Mouse (Mus musculus) stomach, embryonic 16.5 days (tissue): ENCODE data around the gene Sorcs2. TPM values are rescaled to one million over a fixed set of nuclear protein-coding genes. Genes with fewer than 3 reads are reported as not detected.
A peak's percentile ranks its signal among the peaks of the same experiment; 100 is the strongest.

Experiments used
- ATAC-seq: fragments of 200-750 bp; cut with Nextera tagmentation; 2 replicates; pipeline ENCODE4 v1.8.0; 2017; ENCODE audit warnings: moderate number of reproducible peaks, moderate TSS enrichment; ENCODE audit not compliant: insufficient read depth, low FRiP score
- H3K27ac ChIP-seq: fragments of 300-500 bp; sonication (generic); 2 replicates; pipeline ENCODE4 v1.5.1; 2014; ENCODE audit warnings: low read length
- H3K27me3 ChIP-seq: fragments of 300-500 bp; sonication (generic); 2 replicates; pipeline ENCODE4 v1.6.1; 2014; ENCODE audit warnings: low read length, control low read depth, mixed read lengths; ENCODE audit not compliant: control insufficient read depth, insufficient read depth
- H3K36me3 ChIP-seq: fragments of 300-500 bp; sonication (generic); 2 replicates; pipeline ENCODE4 v1.6.1; 2014; ENCODE audit warnings: low read length; ENCODE audit not compliant: control insufficient read depth, insufficient read depth
- H3K4me1 ChIP-seq: fragments of 300-500 bp; sonication (generic); 2 replicates; pipeline ENCODE4 v1.6.1; 2014; ENCODE audit warnings: low read length, control low read depth, mixed read lengths; ENCODE audit not compliant: control insufficient read depth, insufficient read depth
- H3K4me2 ChIP-seq: fragments of 300-500 bp; sonication (generic); 2 replicates; pipeline ENCODE4 v1.6.1; 2014; ENCODE audit warnings: low read depth, low read length, mixed read lengths
- H3K4me3 ChIP-seq: fragments of 300-500 bp; sonication (generic); replicated peaks from 2 replicates; pipeline ENCODE4 v1.5.1; 2014; ENCODE audit warnings: mild to moderate bottlenecking, low read length
- H3K9ac ChIP-seq: fragments of 300-500 bp; sonication (generic); 2 replicates; pipeline ENCODE4 v1.6.1; 2014; ENCODE audit warnings: low read length
- H3K9me3 ChIP-seq: fragments of 300-500 bp; sonication (generic); replicated peaks from 2 replicates; pipeline ENCODE4 v1.6.1; 2016; ENCODE audit warnings: low read length, control low read depth; ENCODE audit not compliant: control insufficient read depth
- WGBS: fragments of 180-500 bp; shearing (Covaris S2); extraction: QIAGEN DNeasy Blood & Tissue Kit; methylation state at CpG from one replicate; pipeline ENCODE4 v1.1.7; 2014; 5-methylcytosine and 5-hydroxymethylcytosine counted together
- polyA plus RNA-seq: library from polyadenylated mRNA; unstranded; fragments of >200 nt; fragmentation: Nextera tagmentation; extraction: Ambion mirVana; gene quantifications from 2 replicates; pipeline ENCODE4 v1.2.1, GENCODE M21; 2015

The Sorcs2 gene
- polyA plus RNA-seq, 1 experiment from 2014 or later, result 11.8 TPM

GRCm38 (mm10) chr5:36165424-36166302, 232.3 kb downstream of the Sorcs2 start:
- Histone ChIP-seq H3K27me3 (no peaks in the 10 kb centered on the region), H3K9me3 (no peaks in the 10 kb centered on the region), H3K4me1 (no peaks in the 10 kb centered on the region), H3K27ac (no peak overlapping the region), H3K4me3 (no peak overlapping the region), H3K36me3 (no peaks in the 10 kb centered on the region), H3K9ac (no peak overlapping the region), H3K4me2 (no peak overlapping the region)
- WGBS, result 82% methylated on average over 21 of the region's 21 CpGs
- no peak for ATAC-seq

DNA sequence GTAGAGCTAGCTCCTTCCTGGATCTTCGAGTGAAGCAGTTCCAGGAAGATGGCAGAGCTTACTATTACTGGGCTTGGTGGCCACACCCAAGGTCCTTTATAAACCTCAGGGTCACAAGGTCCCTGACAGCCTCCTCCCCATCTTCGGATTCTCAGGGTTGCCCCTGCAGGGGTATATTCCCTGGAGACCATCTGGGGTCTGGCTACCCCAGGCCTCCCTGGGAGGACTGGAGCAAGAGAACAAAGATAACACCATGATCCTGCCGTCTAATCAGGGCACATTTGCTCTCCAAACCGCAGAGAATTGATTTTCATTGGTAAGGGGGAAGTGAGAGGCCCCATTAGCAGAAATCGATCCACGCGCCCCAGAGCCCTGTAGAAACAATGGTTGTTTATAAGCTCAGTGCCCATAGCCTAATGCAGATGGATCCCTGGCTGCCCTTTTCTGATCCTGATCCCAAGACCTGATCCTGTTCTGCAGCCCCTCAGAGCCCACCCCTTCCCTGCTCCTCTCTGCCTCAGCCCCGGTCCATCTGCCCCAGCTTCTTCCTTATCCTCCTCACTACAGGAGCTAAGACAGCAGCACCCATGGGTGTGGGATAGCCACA, 243.0 kb downstream of the Sorcs2 start:
- Histone ChIP-seq H3K36me3 (no peaks in the 10 kb centered on the region), H3K27ac (no peak overlapping the region), H3K27me3 (no peaks in the 10 kb centered on the region), H3K4me1 (0 out of 2 replicates have a peak, but pooled peaks cover 2% of the 10 kb centered on the region), H3K9ac (no peak overlapping the region; the same call in 1 of the 2 replicates), H3K4me3 (no peak overlapping the region), H3K4me2 (no peak overlapping the region), H3K9me3 (no peaks in the 10 kb centered on the region)
- ATAC-seq, result 0 out of 2 replicates have a peak, but pooled peaks have one; percentile 4
- 37% methylated on average over 8 of the region's 8 CpGs for WGBS

GRCm38 (mm10) chr5:36153261-36153660, 244.7 kb downstream of the Sorcs2 start:
- H3K9me3 ChIP-seq, result no peaks in the 10 kb centered on the region
- 74% methylated on average over 2 of the region's 2 CpGs for WGBS
- H3K27ac ChIP-seq, result no peak overlapping the region
- no peak overlapping the region for H3K4me3 ChIP-seq
- no peak overlapping the region for H3K4me2 ChIP-seq
- H3K4me1 ChIP-seq, result 0 out of 2 replicates have a peak, but pooled peaks cover 2% of the 10 kb centered on the region
- no peaks in the 10 kb centered on the region for H3K27me3 ChIP-seq
- no peaks in the 10 kb centered on the region for H3K36me3 ChIP-seq
- H3K9ac ChIP-seq, result no peak overlapping the region
- ATAC-seq, result no peak

DNA sequence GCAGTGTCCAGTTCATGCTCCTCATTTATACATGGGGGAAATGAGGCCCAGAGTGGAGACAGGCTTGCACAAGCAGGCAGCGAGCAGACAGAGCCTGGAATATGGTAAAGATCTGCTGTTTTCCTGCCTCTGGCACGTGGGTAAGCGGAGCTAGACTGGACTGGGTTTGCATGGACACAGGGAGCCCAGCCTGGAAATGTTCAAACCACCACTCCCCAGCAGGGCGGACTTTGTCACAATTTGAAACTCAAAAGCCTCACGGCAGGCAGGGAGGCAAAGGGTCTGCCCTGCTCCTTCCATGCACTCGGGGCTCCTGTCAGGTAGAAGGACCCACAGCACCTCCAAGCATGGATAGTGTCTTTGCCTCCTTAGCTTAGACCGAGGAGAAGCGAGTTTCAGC, 246.9 kb downstream of the Sorcs2 start:
- H3K9ac ChIP-seq, result no peak overlapping the region
- H3K4me1 ChIP-seq, result 0 out of 2 replicates have a peak, but pooled peaks cover 2% of the 10 kb centered on the region
- no peak overlapping the region for H3K4me2 ChIP-seq
- ATAC-seq, result no peak
- H3K27me3 ChIP-seq, result no peaks in the 10 kb centered on the region
- H3K9me3 ChIP-seq, result no peaks in the 10 kb centered on the region
- H3K4me3 ChIP-seq, result no peak overlapping the region
- H3K27ac ChIP-seq, result no peak overlapping the region
- no peaks in the 10 kb centered on the region for H3K36me3 ChIP-seq
- WGBS, result 75% methylated on average over 8 of the region's 8 CpGs

DNA sequence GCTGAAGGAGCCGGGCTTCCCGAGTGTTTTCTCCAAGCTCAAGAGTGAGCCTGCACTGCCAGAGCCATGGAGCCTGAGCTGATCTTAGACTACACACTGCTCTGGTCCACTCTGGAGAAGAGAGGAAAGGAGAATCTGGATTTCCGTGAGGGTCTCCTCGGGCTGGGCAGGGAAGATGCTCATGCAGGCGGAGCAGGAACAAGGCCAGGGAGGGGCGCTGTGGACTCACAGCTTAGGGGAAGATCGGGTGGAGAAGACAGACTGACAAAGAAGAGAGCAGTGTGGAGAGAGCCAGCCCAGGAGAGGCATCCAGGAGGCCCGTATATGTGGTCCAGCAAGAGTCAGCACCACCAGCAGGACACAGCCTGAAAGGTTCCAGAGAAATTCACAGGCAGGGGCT, 248.8 kb downstream of the Sorcs2 start:
- H3K27ac ChIP-seq, result no peak overlapping the region
- no peak for ATAC-seq
- no peaks in the 10 kb centered on the region for H3K36me3 ChIP-seq
- H3K4me3 ChIP-seq, result no peak overlapping the region
- no peak overlapping the region for H3K9ac ChIP-seq
- no peak overlapping the region for H3K4me2 ChIP-seq
- H3K9me3 ChIP-seq, result no peaks in the 10 kb centered on the region
- H3K4me1 ChIP-seq, result no peaks in the 10 kb centered on the region
- 64% methylated on average over 8 of the region's 8 CpGs for WGBS
- H3K27me3 ChIP-seq, result no peaks in the 10 kb centered on the region

GRCm38 (mm10) chr5:36146589-36146988, 251.3 kb downstream of the Sorcs2 start:
- H3K27me3 ChIP-seq, result no peaks in the 10 kb centered on the region
- no peak overlapping the region for H3K27ac ChIP-seq
- WGBS, result 92% methylated on average over 2 of the region's 2 CpGs
- no peaks in the 10 kb centered on the region for H3K9me3 ChIP-seq
- ATAC-seq, result no peak
- no peak overlapping the region for H3K9ac ChIP-seq
- no peaks in the 10 kb centered on the region for H3K36me3 ChIP-seq
- no peak overlapping the region for H3K4me3 ChIP-seq
- H3K4me1 ChIP-seq, result no peaks in the 10 kb centered on the region
- no peak overlapping the region for H3K4me2 ChIP-seq

DNA sequence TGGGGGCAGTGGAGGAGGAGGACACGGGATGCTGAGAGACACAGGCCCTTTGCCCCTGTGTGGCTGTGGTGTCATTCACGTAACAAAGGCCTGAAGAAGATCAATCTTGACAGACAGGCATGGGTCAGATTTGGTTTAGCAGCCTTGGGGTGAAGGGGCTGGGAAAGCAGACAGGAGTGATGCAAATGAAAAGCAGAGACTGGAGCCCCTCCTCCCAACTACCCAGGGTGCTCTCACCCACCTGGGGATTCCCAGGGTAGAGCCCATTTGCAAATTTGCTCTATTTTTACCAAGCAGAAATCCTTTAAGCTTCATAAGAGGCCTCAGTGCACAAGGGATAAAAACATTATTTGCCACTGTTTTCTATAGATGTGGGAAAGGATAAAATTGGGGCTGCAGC, 253.4 kb downstream of the Sorcs2 start:
- no peaks in the 10 kb centered on the region for H3K4me1 ChIP-seq
- WGBS, result 56% methylated on average over 2 of the region's 2 CpGs
- H3K4me3 ChIP-seq, result no peak overlapping the region
- H3K9me3 ChIP-seq, result no peaks in the 10 kb centered on the region
- ATAC-seq, result no peak
- no peak overlapping the region for H3K9ac ChIP-seq
- H3K36me3 ChIP-seq, result no peaks in the 10 kb centered on the region
- H3K27ac ChIP-seq, result no peak overlapping the region
- H3K4me2 ChIP-seq, result no peak overlapping the region
- H3K27me3 ChIP-seq, result no peaks in the 10 kb centered on the region

DNA sequence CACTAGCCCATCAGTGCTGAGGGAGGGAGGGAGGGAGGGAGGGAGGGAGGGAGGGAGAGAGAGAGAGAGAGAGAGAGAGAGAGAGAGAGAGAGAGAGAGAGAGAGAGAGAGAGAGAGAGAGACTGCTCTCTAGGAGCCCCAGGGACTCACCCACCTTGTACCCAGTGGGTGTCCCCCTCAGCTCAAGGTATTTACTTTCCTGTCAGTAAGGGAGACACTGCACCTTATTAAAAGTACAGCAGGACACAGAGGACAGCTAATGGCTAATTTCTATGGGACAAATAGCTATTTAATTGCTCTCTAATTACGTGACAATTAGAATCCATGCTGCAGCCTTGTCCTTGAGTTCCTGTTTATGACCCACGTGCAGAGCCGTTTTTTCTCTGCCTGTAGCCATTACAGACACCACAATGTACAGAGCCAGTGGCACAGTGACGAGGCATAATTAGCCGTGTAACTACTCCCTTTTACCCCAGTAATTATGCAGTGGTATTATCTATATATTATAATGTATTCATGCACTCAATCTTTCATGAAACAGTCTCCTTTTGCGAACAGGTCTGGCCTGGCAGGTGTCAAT, 256.2 kb downstream of the Sorcs2 start:
- ATAC-seq, result no peak
- no peak overlapping the region for H3K4me2 ChIP-seq
- WGBS, result 70% methylated on average over 6 of the region's 6 CpGs
- H3K4me3 ChIP-seq, result no peak overlapping the region
- no peak overlapping the region for H3K9ac ChIP-seq
- no peaks in the 10 kb centered on the region for H3K36me3 ChIP-seq
- no peak overlapping the region for H3K27ac ChIP-seq
- no peaks in the 10 kb centered on the region for H3K9me3 ChIP-seq
- no peaks in the 10 kb centered on the region for H3K27me3 ChIP-seq
- no peaks in the 10 kb centered on the region for H3K4me1 ChIP-seq

DNA sequence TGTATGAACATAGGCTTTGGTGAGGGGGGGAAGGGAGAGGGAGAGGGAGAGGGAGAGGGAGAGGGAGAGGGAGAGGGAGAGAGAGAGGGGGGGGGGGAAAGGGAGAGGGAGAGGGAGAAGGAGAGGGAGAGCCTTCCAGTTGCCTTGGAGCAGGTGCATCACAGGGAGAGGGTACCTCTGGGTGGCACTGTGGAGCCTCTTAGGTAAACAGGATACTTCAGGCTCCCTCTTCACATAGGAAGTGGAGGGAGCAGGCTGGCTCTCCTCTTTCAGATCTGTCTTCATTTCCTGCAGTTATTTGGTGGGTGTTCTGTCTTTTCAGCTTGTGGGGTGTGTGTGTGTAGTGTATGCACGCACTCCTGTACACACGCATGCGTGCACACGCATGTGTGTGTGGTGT, 256.8 kb downstream of the Sorcs2 start:
- H3K4me2 ChIP-seq, result no peak overlapping the region
- H3K9ac ChIP-seq, result no peak overlapping the region
- 89% methylated on average over 4 of the region's 4 CpGs for WGBS
- no peak for ATAC-seq
- no peaks in the 10 kb centered on the region for H3K36me3 ChIP-seq
- H3K27ac ChIP-seq, result no peak overlapping the region
- no peaks in the 10 kb centered on the region for H3K4me1 ChIP-seq
- H3K9me3 ChIP-seq, result no peaks in the 10 kb centered on the region
- H3K27me3 ChIP-seq, result no peaks in the 10 kb centered on the region
- H3K4me3 ChIP-seq, result no peak overlapping the region
